Mouse (Mus musculus): ENCODE data around the gene Bmp2k. TPM values are rescaled to one million over a fixed set of nuclear protein-coding genes. Genes with fewer than 3 reads are reported as not detected.

The Bmp2k gene
- polyA plus RNA-seq (2012; rRNA removed) = 4.9 and 7.9 TPM in 2 replicates

DNA sequence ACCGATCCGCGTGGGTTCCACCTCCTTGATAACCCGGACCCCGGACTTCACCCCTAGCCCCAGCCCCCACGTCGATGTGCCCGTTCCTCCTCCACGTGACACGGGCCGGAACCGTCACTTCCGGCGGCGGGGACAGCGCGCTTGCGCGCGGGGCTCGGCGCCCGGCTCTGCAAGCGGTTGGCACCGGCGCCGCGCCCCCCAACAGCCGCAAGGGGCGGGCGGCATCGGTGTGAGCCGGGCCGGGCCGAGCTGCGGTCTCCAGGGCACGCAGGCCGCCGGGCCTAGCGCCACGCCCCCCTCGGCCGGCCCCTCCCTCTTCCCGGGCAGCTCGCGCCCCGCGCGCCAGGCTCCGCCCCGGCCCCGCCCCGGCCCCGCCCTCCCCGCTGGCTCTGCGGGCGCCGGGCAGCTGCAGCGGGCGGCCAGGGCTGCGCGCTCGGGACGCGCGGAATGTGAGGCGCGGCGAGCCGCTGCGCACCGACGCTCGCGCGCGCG, at the start of gene Bmp2k:
Gene Bmp2k (plus strand): TSS at position 380 of the 492 bp plus-strand sequence.

DNA sequence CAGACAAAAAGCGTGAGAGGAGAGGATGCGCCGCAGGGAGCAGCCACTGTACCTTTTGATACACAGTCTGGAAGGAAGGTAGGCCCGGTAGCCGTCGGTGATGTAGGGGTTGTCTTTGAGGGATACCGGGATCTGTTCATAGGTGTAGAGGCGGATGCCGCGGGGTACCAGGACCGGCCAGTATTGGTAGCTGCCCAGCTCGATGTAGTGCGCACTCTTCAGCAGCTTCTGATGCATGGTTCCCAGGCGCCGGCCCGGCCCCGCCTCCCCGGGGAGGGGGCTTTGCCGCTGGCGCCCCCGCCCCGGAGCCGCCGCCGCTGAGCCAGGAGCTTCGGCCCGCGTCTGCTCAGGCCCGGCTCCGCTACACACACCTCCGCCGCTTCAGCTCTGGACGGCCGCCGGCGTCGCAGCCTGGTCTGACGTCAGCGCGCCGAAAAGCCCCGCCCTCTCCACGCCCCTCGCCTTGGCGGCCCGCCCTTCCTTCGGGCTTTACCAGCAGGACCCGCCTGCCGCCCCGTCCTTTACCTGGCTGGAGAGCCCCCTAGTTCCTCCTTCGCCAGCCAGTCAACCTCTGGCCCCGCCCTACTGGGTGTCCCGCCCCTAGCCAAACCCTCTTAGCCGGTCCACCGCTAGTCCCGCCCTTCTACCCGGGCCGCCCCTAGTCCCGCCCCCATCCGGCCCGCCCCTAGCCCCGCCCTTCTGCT, 113.9 kb downstream of the Bmp2k start, which contains the start of gene Paqr3:
Gene Paqr3 (minus strand): TSS at position 390 of the 704 bp plus-strand sequence.

Other genes starting within 250 kb of the Bmp2k start
- gene Anxa3, start 204.3 kb upstream of the Bmp2k start, polyA plus RNA-seq (2012; rRNA removed) = 47.7 and 49.5 TPM in 2 replicates
- 10.8 and 14.4 TPM in 2 replicates for gene Paqr3, start 113.9 kb downstream of the Bmp2k start, polyA plus RNA-seq (2012; rRNA removed)